Mouse (Mus musculus) forebrain, embryonic 10.5 days (tissue): ENCODE measurements around the gene Nop16. TPM values are rescaled to one million over a fixed set of nuclear protein-coding genes. Genes with fewer than 3 reads are reported as not detected.

ENCODE experiments used
- microRNA-seq: library from miRNA; unstranded; fragments of <30 nt; microRNA quantifications from one replicate; pipeline ENCODE4, GENCODE M21; 2017
- polyA plus RNA-seq: library from polyadenylated mRNA; unstranded; fragments of >200 nt; fragmentation: Nextera tagmentation; extraction: Ambion mirVana; gene quantifications from 2 replicates; pipeline ENCODE4 v1.2.1, GENCODE M21; 2016

Gene Nop16
- polyA plus RNA-seq, 1 experiment from 2014 or later = 99.8 TPM

Small RNAs within 50 kb of the gene (microRNA-seq; reads per million reads assigned to microRNA genes)
- gene Gm24195 = not detected

Other genes with a start within 250 kb of the Nop16 start
- gene Cplx2, start 218.7 kb downstream of the Nop16 start, polyA plus RNA-seq = 5.5 TPM in 2 replicates
- gene Thoc3, start 121.2 kb downstream of the Nop16 start, polyA plus RNA-seq = 189 and 193 TPM in 2 replicates
- gene Simc1, start 86.3 kb downstream of the Nop16 start, polyA plus RNA-seq = 14.3 and 16.4 TPM in 2 replicates
- 201 and 202 TPM in 2 replicates for gene 4833439L19Rik, start 24.7 kb downstream of the Nop16 start, polyA plus RNA-seq
- 23.3 and 26.5 TPM in 2 replicates for gene Arl10, start 15.1 kb downstream of the Nop16 start, polyA plus RNA-seq
- 143 and 144 TPM in 2 replicates for gene Higd2a, start 117 bp upstream of the Nop16 start, polyA plus RNA-seq
- 12.4 and 15.3 TPM in 2 replicates for gene Cltb, start 21.3 kb upstream of the Nop16 start, polyA plus RNA-seq
- 80.1 and 83.8 TPM in 2 replicates for gene Faf2, start 31.7 kb upstream of the Nop16 start, polyA plus RNA-seq
- gene Rnf44, start 103.8 kb upstream of the Nop16 start, polyA plus RNA-seq = 88.6 and 106 TPM in 2 replicates
- 0.04 TPM in 1 of 2 replicates, not detected in the other for gene Cdhr2, start 111.4 kb upstream of the Nop16 start, polyA plus RNA-seq
- 0.56 and 0.57 TPM in 2 replicates for gene Gprin1, start 159.8 kb upstream of the Nop16 start, polyA plus RNA-seq
- 1.1 and 1.8 TPM in 2 replicates for gene Sncb, start 176.5 kb upstream of the Nop16 start, polyA plus RNA-seq
- not detected in 2 replicates for gene Eif4e1b, start 193.9 kb upstream of the Nop16 start, polyA plus RNA-seq
- gene Tspan17, start 199.3 kb upstream of the Nop16 start, polyA plus RNA-seq = 7.9 and 9.5 TPM in 2 replicates